Mouse (Mus musculus): ENCODE measurements around the gene Ubr2. TPM values are rescaled to one million over a fixed set of nuclear protein-coding genes. Genes with fewer than 3 reads are reported as not detected.

The Ubr2 gene
- polyA plus RNA-seq, 1 experiment from 2014 or later = 23.8 TPM

- Histone ChIP-seq H3K27me3 (ENCODE audit: control insufficient read depth, insufficient read depth, low read length) (no peaks in the 10 kb centered on the region), H3K4me1 (replicated peaks; ENCODE audit: control insufficient read depth, insufficient read depth, low read length) (peaks cover 13% of the 10 kb centered on the region), H3K4me2 (replicated peaks; ENCODE audit: low read depth, low read length) (peak overlapping the region; percentile 95), H3K36me3 (ENCODE audit: control insufficient read depth, insufficient read depth, low read length) (no peaks in the 10 kb centered on the region), H3K4me3 (ENCODE audit: low read depth, low read length) (peak overlapping the region; percentile 76; the same call in 1 of the 2 replicates), H3K9ac (ENCODE audit: low read depth, low read length) (peak overlapping the region; percentile 66; the same call in 1 of the 2 replicates), H3K27ac (ENCODE audit: low read depth, low read length) (peak overlapping the region; percentile 92), H3K9me3 (ENCODE audit: control insufficient read depth, low read length) (no peaks in the 10 kb centered on the region)
- DNase-seq (ENCODE audit: low spot score) (peak; percentile 48), ATAC-seq (ENCODE audit: low FRiP score) (no peak)
- WGBS = 37% methylated on average over 16 of the region's 16 CpGs
These were observed 121.7 kb downstream of the Ubr2 start for GRCm38 (mm10) chr17:46888511-46889212.

DNA sequence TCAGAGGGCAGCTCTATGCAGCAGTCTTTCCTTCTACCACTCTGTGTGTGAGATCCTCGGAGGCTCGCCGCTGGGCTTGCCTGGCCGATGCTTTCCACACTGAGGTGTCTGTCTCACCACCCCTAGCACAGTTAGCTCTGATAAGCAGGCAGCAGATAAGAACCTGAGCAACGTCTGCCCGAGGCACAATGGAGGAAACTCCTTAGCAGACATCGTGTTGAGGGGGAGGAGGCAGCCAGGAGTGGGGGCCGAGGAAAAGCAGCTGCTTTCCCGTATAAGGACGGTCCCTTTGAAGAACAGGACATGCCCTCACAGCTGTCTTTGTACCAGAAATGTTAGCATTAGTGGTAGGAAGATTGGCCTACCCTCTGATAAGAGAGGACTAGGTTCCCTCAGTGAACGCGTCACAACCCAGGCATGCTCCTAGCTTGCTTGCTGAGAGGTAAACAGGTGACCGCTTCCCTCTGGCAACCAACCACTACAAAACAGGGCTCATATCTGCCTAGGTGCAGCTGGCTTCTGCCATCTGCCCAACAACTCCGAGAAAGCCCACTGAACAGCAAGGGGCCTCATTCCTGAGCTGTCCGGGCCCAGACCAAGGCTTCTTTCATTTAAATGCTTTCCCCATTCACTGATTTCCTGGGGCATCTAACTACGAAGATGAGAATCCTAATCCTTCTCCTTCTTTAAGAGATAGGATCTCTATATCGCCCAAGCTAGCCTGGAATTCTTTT is 124.3 kb downstream of the Ubr2 start:
- H3K27me3 ChIP-seq (ENCODE audit: control insufficient read depth, insufficient read depth, low read length) = no peaks in the 10 kb centered on the region
- DNase-seq (ENCODE audit: low spot score) = no peak
- H3K9me3 ChIP-seq (ENCODE audit: control insufficient read depth, low read length) = no peaks in the 10 kb centered on the region
- H3K27ac ChIP-seq (ENCODE audit: low read depth, low read length) = no peak overlapping the region
- H3K36me3 ChIP-seq (ENCODE audit: control insufficient read depth, insufficient read depth, low read length) = no peaks in the 10 kb centered on the region
- H3K4me2 ChIP-seq (replicated peaks; ENCODE audit: low read depth, low read length) = no peak overlapping the region
- ATAC-seq (ENCODE audit: low FRiP score) = no peak
- no peak overlapping the region for H3K9ac ChIP-seq (ENCODE audit: low read depth, low read length)
- 0 out of 2 replicates have a peak, but pooled peaks cover 2% of the 10 kb centered on the region for H3K4me1 ChIP-seq (replicated peaks; ENCODE audit: control insufficient read depth, insufficient read depth, low read length)
- WGBS = 62% methylated on average over 17 of the region's 17 CpGs
- no peak overlapping the region for H3K4me3 ChIP-seq (ENCODE audit: low read depth, low read length)

- no peak overlapping the region for H3K27ac ChIP-seq (ENCODE audit: low read depth, low read length)
- DNase-seq (ENCODE audit: low spot score) (no peak), ATAC-seq (ENCODE audit: low FRiP score) (no peak)
- H3K27me3 ChIP-seq (ENCODE audit: control insufficient read depth, insufficient read depth, low read length) = no peaks in the 10 kb centered on the region
- no peak overlapping the region for H3K4me3 ChIP-seq (ENCODE audit: low read depth, low read length)
- H3K9ac ChIP-seq (ENCODE audit: low read depth, low read length) = no peak overlapping the region
- H3K36me3 ChIP-seq (ENCODE audit: control insufficient read depth, insufficient read depth, low read length) = no peaks in the 10 kb centered on the region
- H3K4me2 ChIP-seq (replicated peaks; ENCODE audit: low read depth, low read length) = no peak overlapping the region
- no peaks in the 10 kb centered on the region for H3K9me3 ChIP-seq (ENCODE audit: control insufficient read depth, low read length)
- H3K4me1 ChIP-seq (replicated peaks; ENCODE audit: control insufficient read depth, insufficient read depth, low read length) = 0 out of 2 replicates have a peak, but pooled peaks cover 2% of the 10 kb centered on the region
- WGBS = 83% methylated on average over 11 of the region's 11 CpGs
These were observed 125.0 kb downstream of the Ubr2 start for GRCm38 (mm10) chr17:46885218-46885909.

DNA sequence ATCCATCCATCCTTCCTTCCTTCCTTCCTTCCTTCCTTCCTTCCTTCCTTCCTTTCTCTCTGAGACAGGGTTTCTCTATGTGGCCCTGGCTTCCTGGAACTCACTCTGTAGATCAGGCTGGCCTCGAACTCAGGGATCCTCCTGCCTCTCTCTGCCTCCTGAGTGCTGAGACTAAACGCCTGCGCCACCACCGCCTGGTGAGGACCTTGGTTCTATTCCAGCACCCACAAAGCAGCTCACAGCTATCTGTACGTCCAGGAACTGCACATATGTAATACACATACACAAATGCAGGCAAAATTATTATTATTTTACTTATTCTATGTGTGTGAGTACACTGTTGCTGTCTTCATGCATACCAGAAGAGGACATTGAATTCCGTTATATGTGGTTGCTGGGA is 125.6 kb downstream of the Ubr2 start:
- no peak overlapping the region for H3K27ac ChIP-seq (ENCODE audit: low read depth, low read length)
- no peaks in the 10 kb centered on the region for H3K36me3 ChIP-seq (ENCODE audit: control insufficient read depth, insufficient read depth, low read length)
- H3K4me3 ChIP-seq (ENCODE audit: low read depth, low read length) = no peak overlapping the region
- H3K4me2 ChIP-seq (replicated peaks; ENCODE audit: low read depth, low read length) = no peak overlapping the region
- H3K4me1 ChIP-seq (replicated peaks; ENCODE audit: control insufficient read depth, insufficient read depth, low read length) = 0 out of 2 replicates have a peak, but pooled peaks cover 2% of the 10 kb centered on the region
- no peaks in the 10 kb centered on the region for H3K27me3 ChIP-seq (ENCODE audit: control insufficient read depth, insufficient read depth, low read length)
- H3K9me3 ChIP-seq (ENCODE audit: control insufficient read depth, low read length) = no peaks in the 10 kb centered on the region
- no peak overlapping the region for H3K9ac ChIP-seq (ENCODE audit: low read depth, low read length)
- no peak for ATAC-seq (ENCODE audit: low FRiP score)
- 96% methylated on average over 6 of the region's 6 CpGs for WGBS
- DNase-seq (ENCODE audit: low spot score) = no peak

GRCm38 (mm10) chr17:46883107-46883506 is 127.2 kb downstream of the Ubr2 start:
- no peaks in the 10 kb centered on the region for H3K9me3 ChIP-seq (ENCODE audit: control insufficient read depth, low read length)
- WGBS = 91% methylated on average over 9 of the region's 9 CpGs
- H3K36me3 ChIP-seq (ENCODE audit: control insufficient read depth, insufficient read depth, low read length) = no peaks in the 10 kb centered on the region
- no peak overlapping the region for H3K4me3 ChIP-seq (ENCODE audit: low read depth, low read length)
- no peaks in the 10 kb centered on the region for H3K4me1 ChIP-seq (replicated peaks; ENCODE audit: control insufficient read depth, insufficient read depth, low read length)
- no peak overlapping the region for H3K4me2 ChIP-seq (replicated peaks; ENCODE audit: low read depth, low read length)
- H3K27ac ChIP-seq (ENCODE audit: low read depth, low read length) = no peak overlapping the region
- DNase-seq (ENCODE audit: low spot score) (no peak), ATAC-seq (ENCODE audit: low FRiP score) (no peak)
- no peaks in the 10 kb centered on the region for H3K27me3 ChIP-seq (ENCODE audit: control insufficient read depth, insufficient read depth, low read length)
- no peak overlapping the region for H3K9ac ChIP-seq (ENCODE audit: low read depth, low read length)

DNA sequence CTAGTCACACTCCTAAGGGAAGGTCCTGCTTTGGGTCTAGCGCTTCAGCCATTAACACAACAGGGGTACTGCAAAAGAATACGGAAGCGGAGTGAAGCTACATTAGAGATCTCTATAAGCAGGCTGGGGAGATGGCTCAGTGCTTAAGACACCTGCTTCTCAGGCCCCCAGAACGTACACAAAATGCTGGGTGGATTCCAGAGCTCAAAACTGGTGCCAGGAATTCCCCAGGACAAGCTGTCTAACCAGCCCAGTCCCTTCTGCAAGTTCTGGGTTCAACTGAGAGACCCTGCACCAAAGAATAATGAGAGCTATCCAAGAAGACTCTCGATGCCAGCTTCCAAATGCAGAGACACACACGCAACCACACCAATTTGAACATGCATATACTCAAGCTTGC is 128.6 kb downstream of the Ubr2 start:
- WGBS = 90% methylated on average over 6 of the region's 6 CpGs
- H3K27ac ChIP-seq (ENCODE audit: low read depth, low read length) = no peak overlapping the region
- H3K4me3 ChIP-seq (ENCODE audit: low read depth, low read length) = no peak overlapping the region
- ATAC-seq (ENCODE audit: low FRiP score) = no peak
- no peak overlapping the region for H3K9ac ChIP-seq (ENCODE audit: low read depth, low read length)
- no peaks in the 10 kb centered on the region for H3K9me3 ChIP-seq (ENCODE audit: control insufficient read depth, low read length)
- no peak overlapping the region for H3K4me2 ChIP-seq (replicated peaks; ENCODE audit: low read depth, low read length)
- H3K27me3 ChIP-seq (ENCODE audit: control insufficient read depth, insufficient read depth, low read length) = no peaks in the 10 kb centered on the region
- no peaks in the 10 kb centered on the region for H3K36me3 ChIP-seq (ENCODE audit: control insufficient read depth, insufficient read depth, low read length)
- no peak for DNase-seq (ENCODE audit: low spot score)
- H3K4me1 ChIP-seq (replicated peaks; ENCODE audit: control insufficient read depth, insufficient read depth, low read length) = no peaks in the 10 kb centered on the region

- no peaks in the 10 kb centered on the region for H3K9me3 ChIP-seq (ENCODE audit: control insufficient read depth, low read length)
- 0 out of 2 replicates have a peak, but pooled peaks have one; percentile 6 for ATAC-seq (ENCODE audit: low FRiP score)
- H3K4me2 ChIP-seq (replicated peaks; ENCODE audit: low read depth, low read length) = no peak overlapping the region
- no peak for DNase-seq (ENCODE audit: low spot score)
- H3K27ac ChIP-seq (ENCODE audit: low read depth, low read length) = no peak overlapping the region
- no peaks in the 10 kb centered on the region for H3K27me3 ChIP-seq (ENCODE audit: control insufficient read depth, insufficient read depth, low read length)
- H3K36me3 ChIP-seq (ENCODE audit: control insufficient read depth, insufficient read depth, low read length) = no peaks in the 10 kb centered on the region
- 84% methylated on average over 2 of the region's 2 CpGs for WGBS
- no peaks in the 10 kb centered on the region for H3K4me1 ChIP-seq (replicated peaks; ENCODE audit: control insufficient read depth, insufficient read depth, low read length)
- H3K9ac ChIP-seq (ENCODE audit: low read depth, low read length) = no peak overlapping the region
- H3K4me3 ChIP-seq (ENCODE audit: low read depth, low read length) = no peak overlapping the region
These were observed 130.0 kb downstream of the Ubr2 start for GRCm38 (mm10) chr17:46880322-46880721.

GRCm38 (mm10) chr17:46879841-46880311 is 130.5 kb downstream of the Ubr2 start:
- no peaks in the 10 kb centered on the region for H3K9me3 ChIP-seq (ENCODE audit: control insufficient read depth, low read length)
- ATAC-seq (ENCODE audit: low FRiP score) (0 out of 2 replicates have a peak, but pooled peaks have one; percentile 43), DNase-seq (ENCODE audit: low spot score) (no peak)
- no peak overlapping the region for H3K4me3 ChIP-seq (ENCODE audit: low read depth, low read length)
- H3K27ac ChIP-seq (ENCODE audit: low read depth, low read length) = no peak overlapping the region
- H3K4me1 ChIP-seq (replicated peaks; ENCODE audit: control insufficient read depth, insufficient read depth, low read length) = no peaks in the 10 kb centered on the region
- 56% methylated on average over 14 of the region's 14 CpGs for WGBS
- no peaks in the 10 kb centered on the region for H3K27me3 ChIP-seq (ENCODE audit: control insufficient read depth, insufficient read depth, low read length)
- H3K36me3 ChIP-seq (ENCODE audit: control insufficient read depth, insufficient read depth, low read length) = no peaks in the 10 kb centered on the region
- H3K4me2 ChIP-seq (replicated peaks; ENCODE audit: low read depth, low read length) = no peak overlapping the region
- H3K9ac ChIP-seq (ENCODE audit: low read depth, low read length) = no peak overlapping the region

Data from hindbrain, embryonic 11.5 days (tissue).